Mouse (Mus musculus): Measurements from ENCODE around the gene Gclm.
"Not testable (repeated sequence)": the region's sequence is repeated elsewhere in the genome, so short reads cannot be mapped to it uniquely, and the experiment has no call there.

Gene Gclm

GRCm38 (mm10) chr3:122245215-122245877 is at the start of gene Gclm:
Gclm (plus strand) TSS chr3:122245557.
- peak; percentile 95 for DNase-seq

GRCm38 (mm10) chr3:122196621-122197298 is 48.6 kb upstream of the Gclm start:
- no peak for DNase-seq

GRCm38 (mm10) chr3:122198532-122198931 is 46.8 kb upstream of the Gclm start:
- no peak for DNase-seq

GRCm38 (mm10) chr3:122198966-122199381 is 46.4 kb upstream of the Gclm start:
- peak; percentile 69 for DNase-seq

GRCm38 (mm10) chr3:122199600-122199999 is 45.8 kb upstream of the Gclm start:
- peak; percentile 30 for DNase-seq

GRCm38 (mm10) chr3:122200017-122200416 is 45.3 kb upstream of the Gclm start:
- DNase-seq, result no peak

- no peak for DNase-seq
Observed at GRCm38 (mm10) chr3:122200447-122200846, 44.9 kb upstream of the Gclm start.

- peak; percentile 16 for DNase-seq
Observed at GRCm38 (mm10) chr3:122202307-122202732, 43.0 kb upstream of the Gclm start.

GRCm38 (mm10) chr3:122203675-122204329 is 41.6 kb upstream of the Gclm start:
- peak; percentile 22 for DNase-seq

GRCm38 (mm10) chr3:122205753-122206152 is 39.6 kb upstream of the Gclm start:
- DNase-seq, result no peak

GRCm38 (mm10) chr3:122206279-122207070 is 38.9 kb upstream of the Gclm start:
- DNase-seq, result peak; percentile 98

GRCm38 (mm10) chr3:122207766-122208165 is 37.6 kb upstream of the Gclm start:
- DNase-seq, result peak; percentile 85

GRCm38 (mm10) chr3:122208296-122209225 is 36.8 kb upstream of the Gclm start:
- DNase-seq, result no peak

GRCm38 (mm10) chr3:122209511-122209910 is 35.8 kb upstream of the Gclm start:
- DNase-seq, result peak; percentile 29

- DNase-seq, result peak; percentile 11
Observed at GRCm38 (mm10) chr3:122210434-122210833, 34.9 kb upstream of the Gclm start.

GRCm38 (mm10) chr3:122210846-122211245 is 34.5 kb upstream of the Gclm start:
- peak; percentile 7 for DNase-seq

- DNase-seq, result peak; percentile 12
Observed at GRCm38 (mm10) chr3:122211446-122212125, 33.8 kb upstream of the Gclm start.

- no peak for DNase-seq
Observed at GRCm38 (mm10) chr3:122221240-122222036, 23.9 kb upstream of the Gclm start.

- DNase-seq, result not testable (repeated sequence)
Observed at GRCm38 (mm10) chr3:122226972-122227371, 18.4 kb upstream of the Gclm start.

GRCm38 (mm10) chr3:122235772-122236171 is 9.6 kb upstream of the Gclm start:
- DNase-seq, result no peak
